Mouse (Mus musculus): Measurements from ENCODE around the gene Trim71. TPM values are rescaled to one million over a fixed set of nuclear protein-coding genes. Genes with fewer than 3 reads are reported as not detected.

The Trim71 gene
- polyA plus RNA-seq, 1 experiment from 2014 or later = 0.87 TPM

DNA sequence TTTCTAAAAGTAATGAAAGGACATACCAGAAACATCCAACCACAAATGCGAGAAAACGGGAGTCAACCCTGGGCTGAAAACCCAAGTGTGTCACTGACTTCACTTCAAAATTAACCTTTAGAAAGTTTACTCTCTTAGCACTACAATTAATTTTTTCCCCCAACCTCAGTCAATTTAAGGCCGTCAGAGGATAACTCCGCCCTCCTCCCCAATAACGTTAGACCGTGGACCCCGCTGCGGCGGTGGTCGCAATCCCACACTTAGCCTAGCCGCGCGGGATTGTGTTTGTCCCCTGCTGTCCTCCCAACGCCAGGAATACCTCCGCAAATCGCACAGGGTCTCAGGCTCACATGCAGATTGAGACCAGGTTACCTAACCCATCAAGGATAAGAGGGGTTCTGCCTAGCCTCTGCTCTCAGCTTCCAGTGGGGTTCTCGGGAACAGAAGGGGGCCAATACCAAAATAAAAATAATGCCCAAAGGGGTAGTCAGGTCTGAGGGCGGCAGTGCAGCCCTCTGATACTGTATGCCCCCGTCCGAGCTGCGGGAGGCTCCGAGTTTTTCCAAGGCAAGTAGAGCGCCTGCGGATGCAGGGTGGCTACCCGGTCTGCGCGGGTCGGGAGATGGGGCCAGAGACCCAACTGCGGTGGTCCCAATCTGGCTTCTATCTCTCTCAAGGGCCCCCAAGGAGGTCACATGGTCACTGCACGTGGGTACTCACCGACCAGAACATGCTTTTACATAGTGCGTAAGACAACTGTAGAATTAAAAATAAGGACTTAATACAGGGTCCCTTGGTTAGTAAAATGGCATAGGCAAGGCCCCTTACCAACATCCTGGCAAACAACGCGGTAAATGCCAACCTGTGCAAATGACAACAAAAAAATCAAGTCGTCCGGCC lies 3.1 kb downstream of the Trim71 start:
- Histone ChIP-seq H3K9ac (ENCODE audit: low read length) (peak overlapping the region; percentile 75), H3K4me2 (ENCODE audit: low read depth, low read length) (peak overlapping the region; percentile 85), H3K36me3 (ENCODE audit: control insufficient read depth, insufficient read depth, low read length) (no peaks in the 10 kb centered on the region), H3K27ac (ENCODE audit: low read length) (no peak overlapping the region), H3K9me3 (ENCODE audit: control insufficient read depth, low read length) (no peaks in the 10 kb centered on the region), H3K27me3 (ENCODE audit: control insufficient read depth, insufficient read depth, low read depth, low read length) (peaks cover 5% of the 10 kb centered on the region), H3K4me1 (replicated peaks; ENCODE audit: control insufficient read depth, insufficient read depth, low read length) (peaks cover 8% of the 10 kb centered on the region; the same call in 1 of the 2 replicates), H3K4me3 (ENCODE audit: low read length) (peak overlapping the region; percentile 62)
- ATAC-seq (ENCODE audit: low read depth) = no peak
- WGBS = 4% methylated on average over 36 of the region's 36 CpGs

DNA sequence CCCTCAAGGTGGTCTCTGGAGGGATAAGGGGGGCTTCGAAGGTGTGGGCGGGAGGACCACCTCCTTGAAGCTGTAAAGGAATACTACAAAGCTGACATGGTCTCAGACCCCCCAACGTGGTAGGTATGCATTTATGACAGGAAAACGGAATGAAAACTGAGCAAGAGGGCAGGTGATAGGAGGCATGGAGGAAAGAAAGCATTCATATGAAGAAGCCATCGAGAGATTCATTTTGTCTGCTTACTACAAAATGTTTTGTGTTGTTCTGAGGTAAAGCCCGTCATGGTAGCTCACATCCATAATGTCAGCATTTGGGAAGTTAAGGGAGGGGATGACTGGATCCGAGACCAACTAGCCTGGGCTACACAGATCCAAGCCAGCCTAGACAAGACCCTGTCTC lies 4.0 kb downstream of the Trim71 start:
- peak overlapping the region; percentile 33; the same call in 1 of the 2 replicates for H3K9ac ChIP-seq (ENCODE audit: low read length)
- H3K4me2 ChIP-seq (ENCODE audit: low read depth, low read length) = peak overlapping the region; percentile 85
- peak overlapping the region; percentile 62 for H3K4me3 ChIP-seq (ENCODE audit: low read length)

DNA sequence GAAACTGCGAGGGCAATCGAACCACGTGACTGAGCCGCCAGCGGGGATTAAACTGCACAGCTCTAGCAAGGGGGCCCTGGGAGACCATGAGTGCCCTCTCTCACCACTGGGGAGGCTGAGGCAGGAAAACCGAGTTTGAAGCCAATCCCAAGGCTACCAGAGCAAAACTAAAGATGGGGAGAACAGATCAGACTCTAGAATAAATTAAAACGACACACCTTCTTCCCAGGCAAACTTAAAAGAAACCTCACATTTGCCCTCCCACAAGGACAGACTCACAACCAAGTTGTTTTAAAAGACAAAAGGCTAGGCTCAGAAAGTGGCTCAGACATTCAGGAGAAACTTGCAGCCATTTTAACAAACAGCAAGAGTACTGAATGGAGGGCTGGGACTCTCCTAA lies 7.1 kb downstream of the Trim71 start:
- Histone ChIP-seq H3K9ac (ENCODE audit: low read length) (no peak overlapping the region), H3K27ac (ENCODE audit: low read length) (no peak overlapping the region), H3K27me3 (ENCODE audit: control insufficient read depth, insufficient read depth, low read depth, low read length) (no peaks in the 10 kb centered on the region; the same call in 1 of the 2 replicates), H3K4me2 (ENCODE audit: low read depth, low read length) (no peak overlapping the region), H3K4me1 (replicated peaks; ENCODE audit: control insufficient read depth, insufficient read depth, low read length) (peaks cover 20% of the 10 kb centered on the region), H3K36me3 (ENCODE audit: control insufficient read depth, insufficient read depth, low read length) (no peaks in the 10 kb centered on the region), H3K9me3 (ENCODE audit: control insufficient read depth, low read length) (no peaks in the 10 kb centered on the region), H3K4me3 (ENCODE audit: low read length) (no peak overlapping the region)
- WGBS = 34% methylated on average over 7 of the region's 7 CpGs
- ATAC-seq (ENCODE audit: low read depth) = no peak

More for the DNA sequence above, 4.0 kb downstream of the Trim71 start:
- no peak for ATAC-seq (ENCODE audit: low read depth)
- 27% methylated on average over 7 of the region's 7 CpGs for WGBS
- no peaks in the 10 kb centered on the region for H3K9me3 ChIP-seq (ENCODE audit: control insufficient read depth, low read length)
- H3K36me3 ChIP-seq (ENCODE audit: control insufficient read depth, insufficient read depth, low read length) = no peaks in the 10 kb centered on the region
- peaks cover 5% of the 10 kb centered on the region for H3K27me3 ChIP-seq (ENCODE audit: control insufficient read depth, insufficient read depth, low read depth, low read length)
- no peak overlapping the region for H3K27ac ChIP-seq (ENCODE audit: low read length)
- H3K4me1 ChIP-seq (replicated peaks; ENCODE audit: control insufficient read depth, insufficient read depth, low read length) = peaks cover 12% of the 10 kb centered on the region

- 44% methylated on average over 10 of the region's 10 CpGs for whole genome bisulfite sequencing
- H3K4me1 ChIP-seq (replicated peaks; ENCODE audit: control insufficient read depth, insufficient read depth, low read length) = peaks cover 20% of the 10 kb centered on the region
- no peak for ATAC-seq (ENCODE audit: low read depth)
- H3K9me3 ChIP-seq (ENCODE audit: control insufficient read depth, low read length) = no peaks in the 10 kb centered on the region
- no peak overlapping the region for H3K9ac ChIP-seq (ENCODE audit: low read length)
- H3K27ac ChIP-seq (ENCODE audit: low read length) = no peak overlapping the region
- no peak overlapping the region for H3K4me2 ChIP-seq (ENCODE audit: low read depth, low read length)
- no peaks in the 10 kb centered on the region for H3K36me3 ChIP-seq (ENCODE audit: control insufficient read depth, insufficient read depth, low read length)
- no peak overlapping the region for H3K4me3 ChIP-seq (ENCODE audit: low read length)
- H3K27me3 ChIP-seq (ENCODE audit: control insufficient read depth, insufficient read depth, low read depth, low read length) = no peaks in the 10 kb centered on the region
Observed at GRCm38 (mm10) chr9:114556276-114556855, 7.8 kb downstream of the Trim71 start.

DNA sequence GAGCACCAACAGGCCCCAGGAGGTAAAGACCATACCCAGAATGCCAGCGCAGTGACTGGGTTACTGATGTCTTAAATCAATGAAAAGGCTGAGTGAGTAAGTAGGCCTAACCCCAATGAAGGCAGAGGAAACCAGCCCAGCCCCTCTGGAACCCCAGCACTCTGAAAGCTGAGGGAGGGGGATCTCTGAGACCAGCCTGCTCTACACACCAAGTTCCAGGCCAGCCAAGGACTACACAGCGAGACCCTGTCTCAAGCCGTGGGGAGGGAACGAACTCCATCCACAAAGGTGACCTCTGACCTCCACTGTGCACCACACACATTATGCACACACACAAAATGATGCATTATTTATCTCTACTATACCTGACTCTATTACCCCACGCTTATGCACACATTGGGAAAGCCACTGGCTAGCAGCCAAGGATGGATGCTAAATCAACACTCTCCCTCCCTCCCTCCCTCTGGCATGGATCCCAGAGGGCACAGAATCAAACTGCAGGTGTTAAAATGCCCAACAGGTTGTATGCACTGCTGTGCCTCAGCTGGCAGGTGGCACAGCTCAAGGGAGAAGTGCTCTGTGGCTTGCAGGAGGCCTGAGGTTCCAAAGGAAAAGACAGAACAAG lies 9.7 kb downstream of the Trim71 start:
- Histone ChIP-seq H3K9ac (ENCODE audit: low read length) (no peak overlapping the region), H3K27ac (ENCODE audit: low read length) (peak overlapping the region; percentile 82), H3K4me3 (ENCODE audit: low read length) (no peak overlapping the region), H3K9me3 (ENCODE audit: control insufficient read depth, low read length) (no peaks in the 10 kb centered on the region), H3K4me1 (replicated peaks; ENCODE audit: control insufficient read depth, insufficient read depth, low read length) (peaks cover 28% of the 10 kb centered on the region), H3K27me3 (ENCODE audit: control insufficient read depth, insufficient read depth, low read depth, low read length) (no peaks in the 10 kb centered on the region), H3K36me3 (ENCODE audit: control insufficient read depth, insufficient read depth, low read length) (no peaks in the 10 kb centered on the region), H3K4me2 (ENCODE audit: low read depth, low read length) (0 out of 2 replicates have a peak overlapping the region, but pooled peaks have one; percentile 2)
- ATAC-seq (ENCODE audit: low read depth) = peak; percentile 84
- WGBS = 44% methylated on average over 5 of the region's 5 CpGs

DNA sequence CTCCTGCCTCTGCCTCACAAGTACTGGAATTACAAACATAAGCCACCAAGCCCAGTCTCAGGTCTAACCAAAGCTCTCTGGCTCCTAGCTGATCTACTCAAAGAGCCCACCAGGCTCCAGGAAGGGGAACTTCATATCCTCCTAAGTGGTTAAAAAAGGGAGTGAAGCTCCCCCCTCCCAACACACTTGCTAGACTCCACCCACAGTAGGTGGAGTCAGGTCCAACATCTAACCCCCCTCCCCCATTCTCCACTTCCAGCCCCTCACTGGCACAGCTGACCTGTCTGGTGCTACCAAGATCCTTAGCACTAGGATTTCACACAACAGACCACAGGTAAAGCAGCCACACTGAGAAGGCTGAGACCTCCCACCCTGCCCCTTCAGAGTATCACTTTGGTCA lies 10.3 kb downstream of the Trim71 start:
- H3K4me2 ChIP-seq (ENCODE audit: low read depth, low read length) = no peak overlapping the region
- peaks cover 35% of the 10 kb centered on the region for H3K4me1 ChIP-seq (replicated peaks; ENCODE audit: control insufficient read depth, insufficient read depth, low read length)
- H3K36me3 ChIP-seq (ENCODE audit: control insufficient read depth, insufficient read depth, low read length) = no peaks in the 10 kb centered on the region
- no peaks in the 10 kb centered on the region for H3K27me3 ChIP-seq (ENCODE audit: control insufficient read depth, insufficient read depth, low read depth, low read length)
- H3K9ac ChIP-seq (ENCODE audit: low read length) = no peak overlapping the region
- no peak for ATAC-seq (ENCODE audit: low read depth)
- peak overlapping the region; percentile 68 for H3K27ac ChIP-seq (ENCODE audit: low read length)
- H3K9me3 ChIP-seq (ENCODE audit: control insufficient read depth, low read length) = no peaks in the 10 kb centered on the region
- H3K4me3 ChIP-seq (ENCODE audit: low read length) = no peak overlapping the region

- peaks cover 57% of the 10 kb centered on the region for H3K4me1 ChIP-seq (replicated peaks; ENCODE audit: control insufficient read depth, insufficient read depth, low read length)
- WGBS = 12% methylated on average over 6 of the region's 6 CpGs
- H3K4me2 ChIP-seq (ENCODE audit: low read depth, low read length) = no peak overlapping the region
- ATAC-seq (ENCODE audit: low read depth) = no peak
- H3K9ac ChIP-seq (ENCODE audit: low read length) = 0 out of 2 replicates have a peak overlapping the region, but pooled peaks have one; percentile 21
- H3K4me3 ChIP-seq (ENCODE audit: low read length) = no peak overlapping the region
- H3K27ac ChIP-seq (ENCODE audit: low read length) = peak overlapping the region; percentile 50
- H3K36me3 ChIP-seq (ENCODE audit: control insufficient read depth, insufficient read depth, low read length) = no peaks in the 10 kb centered on the region
- H3K27me3 ChIP-seq (ENCODE audit: control insufficient read depth, insufficient read depth, low read depth, low read length) = no peaks in the 10 kb centered on the region
- no peaks in the 10 kb centered on the region for H3K9me3 ChIP-seq (ENCODE audit: control insufficient read depth, low read length)
Observed at GRCm38 (mm10) chr9:114550033-114550432, 14.1 kb downstream of the Trim71 start.

- peaks cover 62% of the 10 kb centered on the region for H3K4me1 ChIP-seq (replicated peaks; ENCODE audit: control insufficient read depth, insufficient read depth, low read length)
- WGBS = 54% methylated on average over 5 of the region's 5 CpGs
Observed at GRCm38 (mm10) chr9:114549117-114549516, 15.1 kb downstream of the Trim71 start.

GRCm38 (mm10) chr9:114548496-114548895 lies 15.7 kb downstream of the Trim71 start:
- Histone ChIP-seq H3K9me3 (ENCODE audit: control insufficient read depth, low read length) (no peaks in the 10 kb centered on the region), H3K27ac (ENCODE audit: low read length) (peak overlapping the region; percentile 82), H3K4me3 (ENCODE audit: low read length) (no peak overlapping the region), H3K36me3 (ENCODE audit: control insufficient read depth, insufficient read depth, low read length) (no peaks in the 10 kb centered on the region), H3K27me3 (ENCODE audit: control insufficient read depth, insufficient read depth, low read depth, low read length) (no peaks in the 10 kb centered on the region), H3K9ac (ENCODE audit: low read length) (0 out of 2 replicates have a peak overlapping the region, but pooled peaks have one; percentile 34), H3K4me1 (replicated peaks; ENCODE audit: control insufficient read depth, insufficient read depth, low read length) (peaks cover 60% of the 10 kb centered on the region), H3K4me2 (ENCODE audit: low read depth, low read length) (no peak overlapping the region)
- 41% methylated on average over 4 of the region's 4 CpGs for WGBS
- no peak for ATAC-seq (ENCODE audit: low read depth)

More at GRCm38 (mm10) chr9:114549117-114549516, 15.1 kb downstream of the Trim71 start:
- no peak overlapping the region for H3K9ac ChIP-seq (ENCODE audit: low read length)
- H3K36me3 ChIP-seq (ENCODE audit: control insufficient read depth, insufficient read depth, low read length) = no peaks in the 10 kb centered on the region
- H3K9me3 ChIP-seq (ENCODE audit: control insufficient read depth, low read length) = no peaks in the 10 kb centered on the region
- H3K27ac ChIP-seq (ENCODE audit: low read length) = peak overlapping the region; percentile 82; the same call in 1 of the 2 replicates
- H3K4me3 ChIP-seq (ENCODE audit: low read length) = no peak overlapping the region
- H3K27me3 ChIP-seq (ENCODE audit: control insufficient read depth, insufficient read depth, low read depth, low read length) = no peaks in the 10 kb centered on the region
- no peak overlapping the region for H3K4me2 ChIP-seq (ENCODE audit: low read depth, low read length)
- no peak for ATAC-seq (ENCODE audit: low read depth)
